Mouse (Mus musculus): ENCODE measurements around the gene Ap2a1.

DNA sequence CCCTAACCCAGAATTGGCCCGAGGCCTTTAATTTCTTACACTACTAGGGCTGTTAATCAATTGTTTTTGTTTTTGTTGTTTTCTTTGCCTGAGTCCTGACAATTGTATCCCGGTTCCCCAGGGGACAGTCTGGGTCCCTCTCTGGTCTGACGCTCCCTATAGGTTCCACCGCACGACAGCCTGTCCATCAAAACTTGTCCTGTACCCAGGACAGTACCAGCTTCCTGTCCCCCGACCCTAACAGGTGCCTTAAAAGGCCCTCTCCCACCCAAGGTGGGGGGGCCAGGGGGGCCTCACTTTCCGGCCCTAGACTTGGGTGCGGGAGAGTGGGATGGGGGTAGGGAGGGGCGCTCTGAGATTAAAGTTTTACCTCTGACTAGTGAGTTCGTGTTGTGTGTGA lies 74.3 kb downstream of the Ap2a1 start:
- TF ChIP-seq GATA1 (IDR thresholded peaks at IDR 0.05; ENCODE audit: low read length): no peak
- TF ChIP-seq TAL1 (IDR thresholded peaks at IDR 0.05; ENCODE audit: low read length): no peak

All from erythroblast, embryonic 14.5 days (primary cell).